Mouse (Mus musculus): ENCODE data around the gene Ush1c.
A peak's percentile ranks its signal among the peaks of the same experiment; 100 is the strongest.
"Not testable (repeated sequence)": the region's sequence is repeated elsewhere in the genome, so short reads cannot be mapped to it uniquely, and the experiment has no call there.

Gene Ush1c

DNA sequence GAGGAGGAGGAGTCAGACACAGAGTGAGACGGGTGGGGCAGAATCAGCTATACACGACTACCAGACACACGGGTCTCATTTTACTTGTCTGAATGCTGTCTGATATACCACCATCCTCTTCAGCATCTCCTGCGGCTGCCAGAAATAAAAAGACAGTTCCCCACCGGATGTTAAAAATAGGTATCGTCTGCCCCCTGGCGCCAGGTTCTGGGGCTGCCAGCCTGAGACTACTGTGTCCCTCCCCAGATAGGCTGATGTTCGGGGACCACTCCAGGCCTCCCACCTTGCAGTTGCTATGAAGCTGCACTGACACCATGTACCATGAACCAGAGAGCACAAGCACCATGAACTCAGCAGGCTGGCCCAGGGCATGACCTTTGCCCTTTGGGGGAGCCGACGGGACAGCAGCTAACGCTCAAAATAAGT, 34.2 kb downstream of the Ush1c start:
- peak; percentile 74 to 75 for DNase-seq

GRCm38 (mm10) chr7:46201649-46202048, 36.7 kb downstream of the Ush1c start:
- peak; percentile 21 to 40 for DNase-seq

- DNase-seq, result no peak
Measured at GRCm38 (mm10) chr7:46200021-46200420, 38.3 kb downstream of the Ush1c start.

DNA sequence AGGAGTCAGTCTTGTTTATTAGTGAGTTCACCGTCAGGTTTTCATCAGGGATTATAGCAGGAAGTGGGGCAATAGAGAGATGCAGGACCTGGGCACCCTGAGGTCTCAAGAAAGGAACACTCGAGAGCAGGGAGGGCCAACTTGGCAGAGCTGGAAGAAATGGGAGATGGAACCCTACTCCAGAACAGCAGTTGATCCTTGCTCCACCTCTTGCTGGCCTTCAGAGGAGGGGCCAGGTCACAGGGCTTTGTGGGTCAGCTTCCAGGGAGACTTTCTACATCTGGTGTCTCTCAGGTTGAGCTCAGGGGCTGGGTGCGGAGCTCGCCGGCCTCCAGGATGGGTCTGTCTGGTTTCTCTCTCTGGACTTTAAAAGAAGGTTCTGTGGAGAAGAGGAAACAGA, 42.9 kb downstream of the Ush1c start:
- DNase-seq, result no peak

GRCm38 (mm10) chr7:46184232-46184631, 54.1 kb downstream of the Ush1c start:
- DNase-seq, result no peak

- peak; percentile 69 to 74 for DNase-seq
Measured at GRCm38 (mm10) chr7:46181590-46181989, 56.7 kb downstream of the Ush1c start.

GRCm38 (mm10) chr7:46179431-46180275, 58.6 kb downstream of the Ush1c start, which contains the start of gene Abcc8:
TSS of gene Abcc8 (minus strand) at chr7:46180033.
- DNase-seq, result peak; percentile 20 to 22

DNA sequence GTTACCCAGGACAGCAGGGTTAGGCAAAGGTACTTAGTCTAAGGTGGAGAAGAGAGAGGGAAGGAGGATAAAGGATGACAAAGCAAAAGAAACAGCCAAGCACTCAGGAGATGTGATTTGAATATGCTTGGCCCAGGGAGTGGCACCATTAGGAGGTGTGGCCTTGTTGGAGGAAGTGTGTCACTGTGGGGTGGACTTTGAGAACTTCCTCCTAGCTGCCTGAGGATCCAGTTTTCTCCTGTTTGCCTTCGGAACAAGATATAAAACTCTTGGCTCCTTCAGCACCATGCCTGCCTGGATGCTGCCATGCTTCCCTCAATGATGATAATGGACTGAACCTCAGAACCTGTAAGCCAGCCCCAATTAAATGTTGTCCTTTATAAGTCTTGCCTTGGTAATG, 69.3 kb downstream of the Ush1c start:
- DNase-seq, result not testable (repeated sequence)

DNA sequence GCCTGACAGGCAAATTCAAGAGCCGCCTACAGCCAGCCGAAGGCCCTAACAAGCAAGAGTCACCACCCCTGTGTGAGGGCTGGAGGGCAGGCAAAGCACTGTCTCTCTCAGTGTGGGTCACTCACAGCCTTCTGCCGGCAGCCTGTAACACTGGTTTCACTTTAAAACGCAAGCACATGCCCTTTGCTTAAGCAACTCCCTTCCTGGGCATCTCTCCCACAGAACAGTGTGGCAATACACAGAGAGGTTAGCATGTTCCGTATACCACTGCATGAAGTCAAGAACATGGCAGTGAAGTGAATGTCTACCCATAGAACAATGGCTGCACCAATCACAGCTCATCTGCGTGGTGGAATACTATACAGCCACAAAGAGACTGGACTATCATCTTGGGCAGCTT, 69.9 kb downstream of the Ush1c start:
- DNase-seq, result no peak

- DNase-seq, result no peak
Measured at GRCm38 (mm10) chr7:46167901-46168300, 70.4 kb downstream of the Ush1c start.

GRCm38 (mm10) chr7:46165876-46166275, 72.4 kb downstream of the Ush1c start:
- no peak for DNase-seq

DNA sequence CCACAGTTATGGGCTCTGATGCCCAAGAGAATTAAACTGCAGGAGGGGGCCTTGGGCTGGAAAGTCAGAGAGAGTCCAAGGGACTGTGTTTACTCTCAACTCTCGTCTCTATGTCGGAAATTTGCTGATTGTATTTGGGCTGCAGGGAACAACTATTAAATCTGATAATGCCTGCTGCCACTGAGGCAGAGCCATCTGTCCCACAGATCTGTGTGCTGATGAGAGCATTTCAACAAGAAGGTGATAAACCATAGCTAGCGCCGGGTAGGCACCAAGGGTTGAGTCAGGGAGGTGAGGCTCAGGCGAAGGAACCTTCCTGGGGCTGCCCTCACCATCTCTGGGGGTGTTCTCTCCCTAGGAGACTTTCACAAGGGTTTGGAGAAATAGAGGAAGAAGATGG, 75.6 kb downstream of the Ush1c start:
- no peak for DNase-seq

GRCm38 (mm10) chr7:46162132-46162727, 76.1 kb downstream of the Ush1c start:
- DNase-seq, result no peak

- DNase-seq, result no peak
Measured at GRCm38 (mm10) chr7:46161615-46162014, 76.7 kb downstream of the Ush1c start.

- DNase-seq, result no peak
Measured at GRCm38 (mm10) chr7:46157746-46158145, 80.6 kb downstream of the Ush1c start.

GRCm38 (mm10) chr7:46154498-46155488, 83.5 kb downstream of the Ush1c start:
- peak in 1 of 2 experiments; percentile 36 for DNase-seq

DNA sequence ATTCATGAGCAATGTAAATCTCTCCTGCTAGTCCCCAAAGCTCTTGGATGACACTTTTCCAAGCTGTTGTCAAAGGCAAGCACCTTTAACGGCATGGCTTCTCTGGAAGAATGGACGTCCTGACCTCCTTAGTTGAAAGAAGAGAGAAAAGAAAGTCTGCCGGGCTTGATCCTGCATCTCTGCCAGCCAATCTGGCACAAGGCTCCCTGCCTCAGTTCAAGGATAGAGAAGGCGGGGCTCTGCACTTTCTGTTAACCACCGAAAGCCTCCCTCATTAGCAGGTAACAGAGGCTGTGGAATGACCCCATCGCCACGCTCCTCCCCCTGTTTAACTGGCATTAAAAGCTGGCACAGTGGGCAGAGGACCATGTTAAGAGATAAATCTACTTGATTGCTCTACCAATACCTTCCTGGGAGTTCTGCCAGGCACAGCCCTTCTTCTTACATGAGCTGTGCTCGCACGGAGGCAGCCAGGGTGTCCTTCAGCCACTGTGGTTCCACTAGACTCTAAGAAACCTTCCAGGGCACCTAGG, 85.4 kb downstream of the Ush1c start:
- no peak for DNase-seq

DNA sequence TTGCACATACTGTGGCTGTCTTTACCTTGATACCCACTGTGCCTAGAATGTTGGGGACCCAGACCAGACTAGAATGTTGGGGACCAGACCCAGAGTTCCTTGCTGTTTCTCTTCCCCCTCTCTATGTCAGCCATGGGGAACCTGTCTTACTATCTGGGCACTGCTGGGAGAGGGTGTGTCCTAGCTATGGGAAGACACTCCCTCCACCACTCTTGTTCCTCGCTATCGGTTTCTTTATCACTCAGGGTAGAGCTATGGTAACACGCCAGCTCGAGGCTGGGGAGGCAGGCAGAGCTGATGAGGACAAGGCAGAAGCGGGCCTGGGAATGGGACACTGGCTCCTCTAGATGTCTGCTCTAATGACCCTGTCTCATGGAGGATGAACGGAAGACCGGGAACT, 90.9 kb downstream of the Ush1c start:
- no peak for DNase-seq

DNA sequence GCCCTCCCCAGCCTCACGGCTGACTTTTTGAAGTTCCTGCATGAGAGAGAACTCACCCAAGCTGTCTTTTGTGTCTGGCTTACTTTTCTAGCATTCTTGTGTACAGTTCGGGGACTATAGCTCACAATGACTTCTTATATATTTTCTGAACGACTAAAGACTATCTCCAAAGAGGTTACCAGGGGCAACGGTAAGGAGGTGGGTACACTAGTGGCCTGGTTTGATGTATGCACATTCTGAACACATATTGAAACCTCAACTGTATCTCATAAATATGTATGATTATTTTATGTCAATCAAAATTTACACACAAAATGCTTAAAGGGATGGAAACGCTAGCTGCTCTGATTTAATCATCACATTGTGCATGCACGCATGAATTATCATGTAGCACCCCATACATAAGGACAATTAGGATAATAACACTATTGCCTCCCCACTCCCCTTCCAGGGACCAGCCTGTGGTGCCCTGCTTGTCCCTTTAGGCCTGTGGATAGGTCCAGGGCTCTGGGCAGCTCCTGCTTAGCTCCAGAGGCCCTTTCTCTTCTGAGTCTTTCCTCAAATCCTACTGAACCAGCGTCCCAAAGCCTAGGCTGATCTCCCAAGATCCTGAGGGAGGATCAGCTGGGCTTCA, 91.5 kb downstream of the Ush1c start:
- no peak for DNase-seq

Measured in kidney, postnatal 4 days (tissue).